Mouse (Mus musculus) c-Kit-positive CD71-positive TER-119-negative erythroid progenitor cells, embryonic 14.5 days (primary cell): ENCODE data around the gene Psmb11.

Experiments used
- DNase-seq: peaks from one replicate; pipeline ENCODE4 v3.0.0-alpha.2; 2013; ENCODE audit warnings: low read depth

Psmb11 gene

GRCm38 (mm10) chr14:54621133-54621532 is at the start of gene Psmb11:
Psmb11 (plus strand) TSS chr14:54621433.
- DNase-seq, result no peak

DNA sequence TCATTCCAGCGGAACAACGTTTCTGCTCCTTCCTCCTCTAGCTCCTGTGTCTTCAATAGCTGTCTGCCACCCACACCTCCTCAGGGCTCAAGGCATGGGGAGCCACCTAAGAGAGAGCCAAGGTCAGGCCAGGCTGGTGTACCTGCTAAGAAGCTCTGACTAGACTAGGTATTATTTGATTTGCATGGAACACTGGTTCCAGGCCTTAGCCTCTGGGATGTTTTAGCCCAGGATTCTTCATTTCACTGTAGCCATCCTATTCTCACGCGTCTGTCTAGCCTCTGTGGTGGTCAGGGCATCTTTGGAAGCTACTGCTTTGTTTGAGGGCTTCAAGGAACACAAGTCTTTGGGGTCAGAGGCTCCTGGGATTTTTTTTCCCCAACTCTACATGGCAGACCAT is 49.1 kb upstream of the Psmb11 start:
- DNase-seq, result no peak

- no peak for DNase-seq
Observed at GRCm38 (mm10) chr14:54572790-54573736, 48.2 kb upstream of the Psmb11 start.

GRCm38 (mm10) chr14:54574253-54574652 is 47.0 kb upstream of the Psmb11 start:
- no peak for DNase-seq

DNA sequence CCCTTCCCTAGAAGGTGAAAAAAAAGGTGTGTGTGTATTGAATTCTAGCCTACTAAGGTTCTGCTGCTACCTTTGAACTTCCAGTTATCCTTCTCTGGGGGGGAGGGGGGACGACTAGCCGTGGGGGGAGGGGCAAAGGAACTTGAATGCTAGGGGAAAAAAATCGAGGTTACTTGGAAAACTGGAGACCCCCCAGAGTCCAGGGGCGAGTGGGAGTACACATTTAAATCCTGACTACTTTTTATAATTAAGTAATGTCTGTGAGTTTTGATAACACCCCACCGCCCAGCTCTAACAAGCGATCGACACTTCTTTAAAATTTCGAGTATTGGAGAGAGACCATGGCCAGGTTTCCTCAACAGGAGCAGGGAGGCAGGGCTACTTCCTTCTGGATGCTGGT is 46.2 kb upstream of the Psmb11 start:
- no peak for DNase-seq

DNA sequence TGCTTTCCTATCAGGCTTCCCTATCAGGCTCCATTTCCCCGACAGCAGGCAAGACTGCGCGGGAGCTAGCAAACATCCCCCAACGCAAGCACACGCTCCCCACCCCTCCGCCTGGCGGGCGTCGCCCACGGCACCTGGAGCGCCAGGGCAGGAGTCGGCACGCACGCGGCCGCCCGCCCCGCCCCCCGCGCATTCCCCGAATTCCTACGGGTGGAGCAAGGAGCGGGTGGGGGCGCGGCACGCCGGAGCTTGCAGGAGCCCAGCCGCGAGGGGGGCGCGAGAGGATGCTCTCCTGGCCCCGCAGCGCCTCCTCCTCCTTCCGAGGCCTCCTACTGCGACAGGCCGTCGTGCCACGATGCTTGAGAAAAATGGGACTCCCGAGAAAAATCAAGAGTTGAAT is 45.6 kb upstream of the Psmb11 start:
- DNase-seq, result no peak

GRCm38 (mm10) chr14:54576241-54577088 is 44.8 kb upstream of the Psmb11 start:
- DNase-seq, result no peak

GRCm38 (mm10) chr14:54577089-54577982 is 43.9 kb upstream of the Psmb11 start, which contains the start of gene Ajuba:
Ajuba (minus strand) TSS chr14:54577558.
- DNase-seq, result no peak

DNA sequence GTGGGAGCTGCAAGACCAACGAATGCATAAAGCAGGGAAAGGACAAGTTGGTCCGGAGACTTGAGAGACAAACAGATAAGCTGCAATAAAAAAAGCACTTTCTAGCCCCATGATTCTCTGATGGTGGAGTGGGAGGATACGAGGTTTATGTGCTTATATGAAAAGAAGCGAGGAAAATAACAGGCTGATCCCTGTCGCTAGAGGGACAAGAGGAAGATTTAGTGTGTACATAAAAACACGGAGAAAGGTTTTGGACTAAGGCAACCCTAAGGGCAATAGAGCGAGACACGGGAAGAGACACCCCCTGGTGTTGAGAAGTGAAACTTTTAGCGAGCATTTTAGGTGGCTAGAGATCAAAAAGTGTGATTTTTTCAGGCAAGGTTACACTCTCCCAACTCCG is 43.2 kb upstream of the Psmb11 start:
- DNase-seq, result peak; percentile 48

DNA sequence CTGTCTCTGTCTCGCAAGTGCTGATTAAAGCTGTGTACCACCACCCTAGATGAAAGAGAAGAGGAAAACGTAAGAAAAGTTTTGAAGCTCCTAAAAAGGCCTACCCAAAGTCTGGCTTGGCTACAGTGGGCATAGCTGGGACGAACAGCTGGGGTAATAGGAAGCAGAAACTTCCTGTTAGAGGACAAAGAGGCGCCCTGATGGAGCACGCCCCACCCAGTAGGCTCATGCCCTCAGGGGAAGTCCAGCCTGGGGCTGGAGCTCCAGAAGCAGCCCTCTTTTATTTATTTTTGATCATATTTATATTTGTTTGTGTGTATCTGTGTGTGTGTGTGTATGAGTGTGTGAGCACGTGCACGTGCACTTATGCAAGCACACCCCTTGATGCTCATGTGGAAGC is 41.6 kb upstream of the Psmb11 start:
- no peak for DNase-seq

DNA sequence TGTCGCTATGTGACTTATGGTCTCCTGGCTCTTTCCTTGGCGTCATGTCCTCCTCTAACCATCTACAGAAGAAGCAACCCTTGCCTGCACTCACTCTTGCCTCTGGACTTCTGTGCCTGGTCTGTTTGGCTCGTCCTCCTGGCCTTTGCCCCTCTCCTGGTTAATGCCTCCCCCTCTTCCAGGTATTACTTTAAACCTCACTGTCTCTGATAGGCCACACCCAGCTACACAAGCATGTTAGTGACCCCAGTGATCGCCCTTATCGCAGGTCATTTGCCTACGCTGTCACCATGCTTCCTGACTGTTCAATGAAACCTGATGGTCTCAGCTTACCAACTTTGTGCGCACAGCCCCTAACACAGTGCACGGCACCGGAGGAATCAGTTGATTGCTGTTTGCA is 38.7 kb upstream of the Psmb11 start:
- DNase-seq, result no peak

DNA sequence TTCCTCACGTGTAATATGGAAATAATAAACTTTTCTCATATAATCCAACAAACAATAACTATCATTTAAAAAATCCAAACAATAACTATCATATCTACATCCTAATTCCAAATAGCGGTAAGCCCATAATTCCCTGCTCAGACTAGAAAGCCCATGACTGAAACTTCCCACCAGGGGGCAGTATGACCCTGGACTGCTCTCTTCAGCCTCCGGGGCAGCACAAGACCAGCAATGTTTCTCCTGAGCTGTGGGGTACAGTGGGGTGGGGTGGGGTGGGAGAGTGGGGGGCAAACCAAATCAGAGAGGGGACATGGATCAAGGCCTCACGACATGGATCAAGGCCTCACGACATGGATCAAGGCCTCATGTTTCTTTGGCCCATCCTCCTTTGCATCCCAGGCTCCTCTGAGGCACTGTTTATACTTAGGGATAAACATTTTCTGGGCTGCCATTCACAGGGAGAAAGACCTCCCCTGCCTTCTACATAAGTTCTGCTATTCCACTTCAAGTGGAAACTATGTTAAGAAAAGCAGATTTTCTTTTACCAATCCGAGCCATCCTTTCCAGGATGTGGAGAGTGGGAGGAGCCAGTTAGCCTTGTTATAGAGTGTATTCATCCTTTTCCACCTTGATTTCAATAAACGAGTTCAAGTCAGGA is 37.4 kb upstream of the Psmb11 start:
- DNase-seq, result peak; percentile 68

DNA sequence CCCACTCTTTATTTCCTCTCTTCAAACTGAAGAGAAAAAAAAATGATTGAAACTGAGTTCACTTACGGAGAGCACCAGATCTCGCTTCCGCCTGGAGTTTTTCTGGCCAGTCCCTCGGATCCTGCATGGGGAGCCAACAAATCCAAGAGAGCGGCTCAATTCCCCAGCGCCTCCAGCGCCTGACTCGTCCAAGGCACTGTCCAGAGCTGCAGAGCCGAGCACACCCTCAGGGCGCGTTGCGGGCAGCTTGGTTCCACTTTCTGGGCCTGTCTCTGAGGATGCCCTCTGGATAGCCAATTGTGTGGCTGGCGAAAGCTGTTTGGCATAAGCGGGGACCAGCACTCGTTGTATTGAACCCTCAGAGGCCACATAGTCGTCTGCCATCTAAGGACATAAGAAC is 30.2 kb upstream of the Psmb11 start:
- DNase-seq, result no peak

- DNase-seq, result no peak
Observed at GRCm38 (mm10) chr14:54592319-54592934, 28.8 kb upstream of the Psmb11 start.

DNA sequence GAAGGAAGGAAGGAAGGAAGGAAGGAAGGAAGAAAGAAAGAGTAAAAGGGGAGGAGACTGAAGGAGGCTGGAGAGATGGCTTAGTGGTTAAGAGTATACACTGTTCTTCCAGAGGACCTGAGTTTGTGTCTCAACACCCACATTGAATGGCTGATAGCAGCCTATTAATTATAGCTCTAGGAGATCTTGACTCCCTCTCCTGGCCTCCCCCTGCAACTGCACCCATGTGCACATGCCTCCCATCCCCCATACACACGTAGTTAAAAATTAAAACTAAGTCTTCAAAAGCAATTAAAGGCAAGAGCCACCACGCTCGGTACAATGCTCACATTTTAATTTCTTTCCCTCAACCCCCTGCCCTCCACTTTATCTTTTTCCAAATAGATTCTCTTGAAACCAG is 27.2 kb upstream of the Psmb11 start:
- DNase-seq, result no peak

GRCm38 (mm10) chr14:54594631-54595414 is 26.4 kb upstream of the Psmb11 start:
- no peak for DNase-seq

- DNase-seq, result no peak
Observed at GRCm38 (mm10) chr14:54597084-54597483, 24.1 kb upstream of the Psmb11 start.

DNA sequence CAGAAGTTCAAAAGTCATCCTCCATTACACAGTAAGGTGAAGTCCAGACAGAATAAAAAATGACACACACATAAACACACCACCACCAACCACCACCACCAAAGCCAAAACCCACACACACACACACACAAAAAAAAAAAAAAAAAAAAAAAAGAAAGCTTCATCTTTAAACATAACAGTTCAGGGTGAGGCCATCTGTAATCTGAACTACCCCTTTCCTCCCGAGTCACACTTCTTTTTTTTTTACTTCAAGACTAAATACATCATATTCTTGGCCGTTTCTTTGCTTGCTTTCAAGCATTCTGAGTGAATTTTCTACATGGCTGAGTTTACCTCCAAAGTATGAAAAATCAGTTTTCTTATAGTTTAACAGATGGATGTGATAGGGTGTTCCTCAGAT is 19.6 kb upstream of the Psmb11 start:
- no peak for DNase-seq

GRCm38 (mm10) chr14:54602613-54603012 is 18.6 kb upstream of the Psmb11 start:
- no peak for DNase-seq

DNA sequence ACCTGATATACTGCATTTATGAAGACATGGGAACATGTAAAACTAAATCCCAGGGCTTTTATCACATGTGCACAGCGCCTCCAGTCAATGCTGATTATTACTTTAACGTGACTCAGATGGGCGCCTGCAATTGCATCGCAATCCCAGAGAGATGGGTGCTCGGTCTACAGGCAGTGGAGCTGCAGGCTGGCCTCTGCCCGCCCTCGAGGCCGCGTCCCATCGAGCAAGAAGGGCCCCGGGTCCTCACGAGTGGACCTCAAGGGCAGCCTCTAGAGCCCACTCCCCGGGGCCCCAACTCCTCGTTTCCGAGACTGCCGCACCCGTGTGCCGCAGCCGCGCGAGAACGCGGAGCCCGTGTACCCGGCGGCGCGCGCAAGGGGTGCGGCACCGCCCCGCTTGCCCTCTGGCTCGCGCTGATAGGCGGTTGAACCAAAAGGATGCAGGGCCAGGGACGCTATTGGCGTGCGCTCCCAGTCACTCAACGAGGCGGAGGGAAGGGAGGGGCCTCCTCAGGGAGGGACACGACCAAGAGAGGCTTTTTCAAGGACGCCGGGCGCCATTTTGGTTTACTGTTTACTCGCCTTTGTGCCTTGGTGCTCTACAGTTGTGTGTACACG is 18.1 kb upstream of the Psmb11 start:
- DNase-seq, result peak; percentile 95
